Mouse (Mus musculus): ENCODE data around the gene Spata31d1d.
"Not testable (repeated sequence)": the region's sequence is repeated elsewhere in the genome, so short reads cannot be mapped to it uniquely, and the experiment has no call there.

The Spata31d1d gene

DNA sequence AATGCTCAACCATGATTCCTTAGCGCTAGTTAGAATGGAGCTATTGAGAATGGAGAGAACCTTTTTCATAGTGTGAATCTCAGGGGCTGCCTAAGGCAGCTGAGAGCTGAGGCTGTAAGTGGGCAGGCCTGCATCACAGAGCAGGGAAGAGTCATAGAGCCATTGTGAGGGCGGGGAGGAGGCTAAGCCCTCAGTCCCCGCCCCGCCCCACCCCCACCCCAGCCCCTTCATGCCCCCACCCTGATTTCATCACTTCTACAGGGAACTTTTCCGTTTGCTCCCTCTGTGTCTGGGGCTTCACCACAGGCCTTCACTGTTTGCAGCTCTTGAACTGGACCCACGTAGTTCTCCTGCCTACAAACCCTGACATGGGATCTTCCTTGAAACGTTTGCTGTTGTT, at the start of gene Spata31d1d:
Gene Spata31d1d (minus strand): TSS at position 101 of the 400 bp plus-strand sequence.
- DNase-seq, result no peak

DNA sequence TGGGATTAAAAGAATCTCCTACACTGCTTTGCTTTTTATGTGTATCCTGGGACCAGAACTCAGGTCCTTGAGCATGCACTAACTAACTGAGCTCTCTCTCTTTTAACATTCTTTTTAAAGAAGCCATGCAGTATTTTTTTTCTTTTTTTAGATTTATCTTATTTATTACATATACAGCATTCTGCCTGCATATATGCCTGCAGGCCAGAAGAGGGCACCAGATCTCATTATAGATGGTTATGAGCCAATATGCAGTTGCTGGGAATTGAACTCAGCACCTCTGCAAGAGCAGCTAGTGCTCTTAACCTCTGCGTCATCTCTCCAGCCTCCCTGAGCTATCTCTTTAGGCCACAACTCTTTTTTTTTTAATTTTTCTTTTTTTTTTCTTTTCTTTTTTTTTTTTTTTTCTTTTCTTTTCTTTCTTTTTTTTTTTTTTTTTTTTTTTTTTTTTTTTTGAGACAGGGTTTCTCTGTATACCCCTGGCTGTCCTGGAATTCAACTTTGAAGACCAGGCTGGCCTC, 48.3 kb upstream of the Spata31d1d start:
- not testable (repeated sequence) for DNase-seq

GRCm38 (mm10) chr13:59779213-59779612, 47.7 kb upstream of the Spata31d1d start:
- DNase-seq, result no peak

- no peak for DNase-seq
These were observed 43.6 kb upstream of the Spata31d1d start for GRCm38 (mm10) chr13:59775168-59775567.

DNA sequence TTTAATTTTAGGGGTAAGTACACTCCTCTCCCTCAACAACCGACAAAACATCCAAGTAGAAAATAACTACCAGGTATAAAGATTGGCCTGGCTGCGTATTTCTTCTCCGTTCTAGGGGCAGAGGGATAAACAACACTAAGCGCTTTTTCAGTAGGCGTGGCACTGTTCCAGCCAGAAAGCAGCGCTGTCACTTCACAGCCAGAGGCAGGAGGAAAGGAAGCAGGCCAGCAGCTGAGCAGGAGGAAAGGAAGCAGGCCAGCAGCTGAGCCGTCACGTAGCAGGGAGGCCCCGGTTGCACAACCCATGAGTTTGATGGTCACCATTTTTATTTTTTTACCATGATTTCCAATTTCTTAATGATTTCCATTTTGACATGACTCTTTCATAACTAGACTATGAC, 39.7 kb upstream of the Spata31d1d start:
- peak; percentile 85 for DNase-seq

DNA sequence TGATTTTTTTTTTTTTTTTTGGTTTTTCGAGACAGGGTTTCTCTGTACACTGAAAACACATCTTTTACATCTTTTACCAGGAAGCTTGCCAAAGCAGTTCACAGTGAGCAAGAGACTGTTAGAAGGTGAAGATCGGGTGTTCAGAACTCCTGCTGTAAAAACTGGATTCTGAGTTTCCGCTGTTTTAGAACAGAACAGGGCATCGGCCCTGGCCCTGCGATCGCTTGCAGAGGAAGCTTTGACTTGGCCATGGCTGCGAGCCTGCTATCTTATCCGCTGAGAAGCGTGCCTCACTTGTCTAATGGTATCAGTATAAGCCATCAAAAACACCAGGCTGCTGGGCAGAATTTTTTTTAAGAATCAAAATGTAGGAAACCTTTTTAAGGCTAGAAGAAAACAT, 39.3 kb upstream of the Spata31d1d start:
- DNase-seq, result no peak

GRCm38 (mm10) chr13:59770164-59770562, 38.6 kb upstream of the Spata31d1d start:
- DNase-seq, result peak; percentile 88

GRCm38 (mm10) chr13:59769296-59770163, 38.0 kb upstream of the Spata31d1d start, which contains the start of gene Isca1:
Gene Isca1 (minus strand): TSS chr13:59769810.
- DNase-seq, result peak; percentile 99

- DNase-seq, result no peak
These were observed 37.0 kb upstream of the Spata31d1d start for GRCm38 (mm10) chr13:59768531-59768930.

GRCm38 (mm10) chr13:59766786-59767515, 35.4 kb upstream of the Spata31d1d start:
- peak; percentile 79 for DNase-seq

GRCm38 (mm10) chr13:59762791-59763190, 31.2 kb upstream of the Spata31d1d start:
- no peak for DNase-seq

GRCm38 (mm10) chr13:59756906-59757305, 25.4 kb upstream of the Spata31d1d start:
- DNase-seq, result peak; percentile 36

DNA sequence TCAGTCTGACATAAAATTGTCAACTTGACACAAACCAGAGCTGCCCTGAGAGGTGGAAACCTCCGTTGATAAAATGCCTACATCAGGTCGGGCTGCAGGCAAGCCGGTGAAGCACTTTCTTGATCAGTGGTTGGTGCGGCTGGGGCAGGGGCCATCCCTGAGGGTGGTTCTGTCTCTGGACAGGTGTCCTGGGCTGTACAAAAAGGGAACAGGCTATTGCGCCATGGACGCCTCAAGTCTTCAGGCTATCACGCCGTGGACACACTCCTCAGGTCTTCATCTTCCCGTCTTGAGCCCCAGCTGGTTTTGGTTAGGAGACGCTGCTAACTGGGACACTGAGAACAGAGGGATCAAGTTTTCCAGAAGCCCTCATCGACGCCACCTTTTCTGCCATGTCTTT, 18.8 kb upstream of the Spata31d1d start:
- DNase-seq, result no peak

DNA sequence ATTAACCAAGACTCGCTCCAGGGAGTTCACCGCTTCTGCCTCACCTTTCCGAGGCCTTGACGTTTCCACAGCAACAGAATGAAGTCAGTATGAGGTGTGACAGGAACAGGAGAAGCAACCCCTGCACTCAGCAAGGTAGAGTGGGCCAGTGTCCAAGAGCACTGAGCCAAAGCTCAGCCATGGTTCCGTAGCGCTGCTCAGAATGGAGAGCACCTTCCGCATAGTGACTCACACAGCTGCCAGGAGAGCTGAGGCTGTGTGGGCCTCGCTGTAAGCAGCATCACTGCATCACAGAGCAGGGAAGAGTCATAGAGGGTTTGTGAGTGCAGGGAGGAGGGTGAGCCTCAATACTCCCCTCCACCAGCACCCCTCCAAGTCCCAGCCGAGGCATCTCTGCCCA, 15.2 kb upstream of the Spata31d1d start, which contains the start of gene 1700014D04Rik:
Gene 1700014D04Rik (minus strand): TSS at position 42 of the 400 bp plus-strand sequence.
- DNase-seq, result no peak

- no peak for DNase-seq
These were observed 14.6 kb upstream of the Spata31d1d start for GRCm38 (mm10) chr13:59746164-59746563.

- DNase-seq, result no peak
These were observed 13.9 kb upstream of the Spata31d1d start for GRCm38 (mm10) chr13:59745462-59745861.

- DNase-seq, result peak; percentile 27
These were observed 10.1 kb upstream of the Spata31d1d start for GRCm38 (mm10) chr13:59741697-59742096.

- peak; percentile 28 for DNase-seq
These were observed 9.5 kb upstream of the Spata31d1d start for GRCm38 (mm10) chr13:59741096-59741495.

DNA sequence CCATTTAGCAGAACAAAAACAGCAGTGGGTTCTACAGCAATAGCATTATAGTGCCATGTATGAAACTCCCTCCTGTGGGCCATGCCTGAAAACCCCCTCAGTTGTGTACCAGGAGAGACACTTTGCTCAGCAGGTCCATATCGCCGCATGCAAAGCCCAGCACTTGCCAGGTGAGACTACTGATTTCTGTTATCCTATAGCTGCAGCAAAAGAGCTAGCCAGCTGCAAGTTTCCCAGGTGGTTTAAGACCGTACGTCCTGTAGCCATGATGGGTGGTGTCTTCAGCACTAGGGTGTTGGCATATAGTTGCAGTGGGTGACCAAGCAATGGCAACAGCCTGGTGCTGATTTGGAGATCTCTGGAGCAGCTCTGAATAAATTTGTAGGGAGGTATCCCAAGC, 7.8 kb upstream of the Spata31d1d start:
- DNase-seq, result no peak

- no peak for DNase-seq
These were observed 6.9 kb upstream of the Spata31d1d start for GRCm38 (mm10) chr13:59738455-59738854.

DNA sequence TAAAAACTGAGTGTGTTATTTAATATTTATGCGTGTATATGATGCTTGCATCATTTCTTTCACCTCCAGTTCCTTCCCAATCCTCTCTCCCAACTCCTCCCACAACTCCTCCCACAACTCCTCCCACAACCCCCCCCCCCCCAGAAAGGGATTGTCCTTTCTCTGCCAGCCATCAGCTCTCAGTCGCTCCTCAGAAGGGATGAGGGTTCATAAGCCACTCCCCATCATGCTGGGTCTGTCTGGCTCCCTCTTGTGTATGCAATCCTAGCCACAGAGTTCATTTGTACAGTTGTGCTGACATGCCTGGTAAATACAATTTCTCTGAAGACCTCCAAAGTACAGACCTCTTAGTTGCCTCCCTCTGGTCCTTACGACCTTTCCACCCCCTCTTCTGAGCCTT, 3.6 kb upstream of the Spata31d1d start:
- DNase-seq, result no peak

DNA sequence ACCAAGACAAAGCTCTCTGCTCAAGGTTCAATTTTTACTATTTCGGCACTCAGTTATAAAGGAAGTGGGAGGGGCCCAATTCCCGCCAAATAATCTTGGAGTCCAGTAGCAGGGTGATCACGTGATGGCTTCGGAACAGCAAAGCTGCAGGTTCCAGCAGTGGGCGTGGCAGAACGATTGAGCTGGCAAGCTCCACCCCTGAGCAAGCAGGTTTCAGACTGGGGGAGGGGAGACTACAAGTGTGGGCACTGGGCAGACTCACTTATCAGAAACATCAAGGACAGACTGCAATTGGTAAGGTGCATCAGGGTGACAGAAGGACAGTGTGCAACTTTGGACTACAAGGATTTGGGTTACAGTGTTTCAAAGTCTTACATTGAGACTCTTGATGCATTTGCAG, 2.8 kb upstream of the Spata31d1d start:
- DNase-seq, result not testable (repeated sequence)

GRCm38 (mm10) chr13:59733936-59734335, 2.4 kb upstream of the Spata31d1d start:
- no peak for DNase-seq
